Mouse (Mus musculus) layer of hippocampus, postnatal 10 days (tissue): ENCODE measurements at regions not wholly inside any gene's neighbourhood (a gene's known extent, or its start where the extent isn't known, plus 50 kb on each side); places are given as distances from the start of the nearest gene placed in this dataset.

ENCODE experiments used
- DNase-seq, 2 experiments: peaks; one replicate each; pipeline ENCODE4 v3.0.0; 2021; ENCODE audit warnings: low spot score in 2 of 2

DNA sequence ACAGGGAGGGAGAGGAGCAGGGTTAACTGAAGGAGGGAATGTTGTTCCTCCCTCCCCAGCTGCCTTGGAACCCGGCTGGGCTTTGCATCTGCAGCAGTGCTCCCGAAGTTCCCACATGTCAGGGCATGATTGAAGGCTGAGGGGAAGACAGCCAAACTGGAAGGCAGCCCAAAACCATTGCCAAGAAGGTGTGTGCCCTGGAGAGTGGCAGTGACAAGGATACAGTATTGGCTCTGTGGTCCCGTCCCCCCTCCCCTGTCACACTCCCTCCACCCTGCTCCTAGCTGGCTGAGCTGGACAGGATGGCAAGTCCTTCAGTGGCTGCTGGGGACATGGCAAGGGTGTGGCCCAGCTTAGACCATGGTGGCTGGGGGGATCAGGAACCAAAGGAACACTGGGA lies 79.1 kb downstream of the Cyp26b1 start:
- DNase-seq, result no peak

GRCm38 (mm10) chr6:84508598-84508997 lies 85.1 kb downstream of the Cyp26b1 start:
- DNase-seq, result no peak

GRCm38 (mm10) chr6:84506675-84507074 lies 87.0 kb downstream of the Cyp26b1 start:
- DNase-seq, result no peak

GRCm38 (mm10) chr6:84500255-84500886 lies 93.3 kb downstream of the Cyp26b1 start:
- DNase-seq, result no peak

GRCm38 (mm10) chr6:84498076-84498475 lies 95.6 kb downstream of the Cyp26b1 start:
- no peak for DNase-seq

DNA sequence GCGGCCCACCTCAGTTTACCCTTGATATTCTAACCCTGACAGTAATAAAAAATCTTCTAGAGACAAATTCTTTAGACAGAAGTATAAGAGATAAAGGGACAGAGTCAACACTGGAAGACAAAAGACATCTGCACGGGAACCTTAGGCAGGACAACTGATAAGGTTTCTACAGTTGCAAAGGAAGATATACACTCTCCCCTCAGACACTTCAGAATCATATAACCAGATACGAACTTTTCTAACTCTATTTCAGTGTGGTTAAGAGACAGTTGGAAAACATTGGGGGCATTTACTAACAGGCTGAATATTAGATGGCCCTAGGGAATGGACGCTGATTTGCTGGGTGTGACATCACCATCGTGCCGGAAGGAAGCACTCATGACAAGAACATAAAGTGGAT lies 100.0 kb downstream of the Cyp26b1 start:
- DNase-seq, result no peak

DNA sequence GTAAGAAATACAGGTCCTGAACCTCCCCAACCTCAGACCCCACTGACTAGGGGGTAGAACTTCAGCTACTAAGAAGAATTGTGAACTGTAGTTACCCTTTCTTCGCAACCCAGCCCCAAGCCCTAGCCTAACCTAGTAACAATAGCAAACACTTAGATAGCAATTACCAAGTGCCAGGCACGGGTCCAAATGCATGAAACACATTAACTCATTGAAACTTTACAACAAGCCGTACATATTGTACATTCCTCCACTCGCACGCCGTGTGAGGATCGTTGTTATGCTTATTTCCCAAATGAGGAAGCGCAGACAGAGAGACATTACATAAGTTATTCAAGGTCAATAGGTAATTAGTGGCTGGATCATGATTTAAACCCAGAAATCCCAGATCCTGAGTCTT lies 100.5 kb downstream of the Cyp26b1 start:
- no peak for DNase-seq

- no peak for DNase-seq
Measured at GRCm38 (mm10) chr6:84492594-84492993, 101.1 kb downstream of the Cyp26b1 start.

DNA sequence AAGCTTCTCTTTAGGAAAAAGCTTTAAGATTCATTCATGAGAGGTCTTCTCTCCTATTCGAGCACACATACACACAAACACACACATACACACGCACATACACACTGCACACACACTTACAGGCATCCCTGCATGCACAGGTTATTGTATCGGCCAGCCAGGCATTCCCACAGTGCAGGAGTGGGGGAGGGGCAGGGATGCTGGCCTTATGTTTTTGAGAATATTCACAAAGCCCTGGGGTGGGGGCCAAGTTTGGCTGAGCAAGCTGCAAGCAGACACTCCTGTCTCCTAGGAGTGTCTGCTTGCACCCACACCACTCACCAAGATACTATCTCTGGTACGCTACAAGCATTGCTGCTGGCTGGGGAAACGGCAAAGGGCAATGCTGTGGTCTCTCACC lies 102.6 kb downstream of the Cyp26b1 start:
- peak in 1 of 2 experiments; percentile 28 for DNase-seq

- no peak for DNase-seq
Measured at GRCm38 (mm10) chr6:84481205-84481604, 112.5 kb downstream of the Cyp26b1 start.

DNA sequence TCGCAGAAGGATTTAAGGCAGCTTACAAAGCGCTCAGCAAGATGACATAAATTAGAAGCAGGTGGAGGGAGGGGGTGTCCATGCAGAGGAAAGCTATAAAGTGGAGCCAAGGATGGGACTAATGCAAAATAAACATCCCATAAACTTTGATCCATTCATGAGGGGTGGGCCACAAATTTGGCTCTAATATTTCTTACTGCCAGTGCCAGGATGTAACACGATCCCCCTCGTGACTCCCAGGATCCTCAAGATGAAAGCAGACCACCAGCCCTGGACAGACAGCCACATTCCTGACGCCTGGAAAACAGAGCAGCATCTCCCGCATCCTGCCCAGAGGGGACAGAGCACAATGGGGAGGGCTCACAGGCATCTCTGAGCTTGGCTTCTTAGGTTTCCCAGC lies 116.6 kb downstream of the Cyp26b1 start:
- DNase-seq, result no peak

- DNase-seq, result peak; percentile 23 to 51
Measured at GRCm38 (mm10) chr6:84476466-84476865, 117.2 kb downstream of the Cyp26b1 start.

- no peak for DNase-seq
Measured at GRCm38 (mm10) chr6:84474835-84475234, 118.9 kb downstream of the Cyp26b1 start.

DNA sequence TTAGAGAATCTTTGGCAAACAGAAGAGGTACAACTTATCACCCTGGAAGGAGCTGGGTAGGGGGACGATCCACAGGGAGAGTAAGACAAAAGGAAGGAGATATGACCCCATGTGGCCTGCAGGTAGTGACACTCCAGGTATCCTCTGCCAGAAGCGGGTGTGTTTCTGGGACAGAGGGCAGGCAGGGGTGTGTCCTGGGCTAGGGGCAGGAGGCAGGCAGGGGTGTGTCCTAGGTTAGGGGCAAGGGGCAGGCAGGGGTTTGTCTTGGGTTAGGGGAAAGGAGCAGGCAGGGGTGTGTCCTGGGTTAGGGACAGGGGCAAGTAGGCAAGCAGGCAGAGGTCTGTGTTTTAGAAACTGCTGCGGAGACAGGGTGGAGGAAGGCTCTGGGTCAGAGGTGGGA lies 120.5 kb downstream of the Cyp26b1 start:
- DNase-seq, result no peak

GRCm38 (mm10) chr6:84472287-84472686 lies 121.4 kb downstream of the Cyp26b1 start:
- no peak for DNase-seq

- no peak for DNase-seq
Measured at GRCm38 (mm10) chr6:84467319-84467718, 126.4 kb downstream of the Cyp26b1 start.

DNA sequence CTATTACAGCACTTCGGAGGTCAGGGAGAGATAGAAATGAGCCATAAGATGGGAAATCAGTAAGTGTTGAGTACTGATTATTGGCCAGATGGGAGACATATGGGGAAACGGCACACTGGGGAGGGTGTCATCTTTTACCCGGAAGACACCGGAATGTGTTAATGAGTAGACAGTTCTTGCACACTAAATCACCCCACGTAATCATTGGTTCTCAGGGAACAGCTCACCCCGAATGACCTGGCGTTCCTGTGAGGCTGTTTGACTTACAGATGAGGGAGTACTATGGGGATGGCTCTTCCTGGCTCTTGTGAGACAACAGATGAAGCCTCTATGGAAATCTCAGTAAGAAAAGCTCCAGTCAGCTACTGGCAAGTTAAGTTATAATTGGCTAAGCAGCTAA lies 127.5 kb downstream of the Cyp26b1 start:
- peak in 1 of 2 experiments; percentile 21 for DNase-seq

- no peak for DNase-seq
Measured at GRCm38 (mm10) chr6:84465596-84465995, 128.1 kb downstream of the Cyp26b1 start.

GRCm38 (mm10) chr6:84463592-84464367 lies 129.9 kb downstream of the Cyp26b1 start:
- DNase-seq, result no peak

DNA sequence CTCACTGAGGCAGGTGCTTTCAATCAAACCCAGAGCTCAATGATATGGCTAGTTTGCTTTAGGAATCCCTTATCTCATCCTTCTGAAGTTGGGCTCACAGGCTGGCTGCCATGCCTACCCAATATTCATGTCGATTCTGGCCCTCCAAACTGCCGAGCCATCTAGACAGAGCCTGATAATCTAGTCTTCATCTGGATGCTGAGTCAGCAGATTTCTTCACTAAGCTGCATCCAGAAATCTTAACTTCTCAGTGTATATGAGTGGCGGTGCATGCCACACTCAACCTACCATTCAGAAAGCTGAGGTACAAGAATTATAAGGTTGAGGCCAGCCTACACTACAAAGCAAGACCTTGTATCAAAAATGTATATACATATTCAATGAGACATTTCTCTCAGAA lies 136.9 kb downstream of the Cyp26b1 start:
- DNase-seq, result no peak

DNA sequence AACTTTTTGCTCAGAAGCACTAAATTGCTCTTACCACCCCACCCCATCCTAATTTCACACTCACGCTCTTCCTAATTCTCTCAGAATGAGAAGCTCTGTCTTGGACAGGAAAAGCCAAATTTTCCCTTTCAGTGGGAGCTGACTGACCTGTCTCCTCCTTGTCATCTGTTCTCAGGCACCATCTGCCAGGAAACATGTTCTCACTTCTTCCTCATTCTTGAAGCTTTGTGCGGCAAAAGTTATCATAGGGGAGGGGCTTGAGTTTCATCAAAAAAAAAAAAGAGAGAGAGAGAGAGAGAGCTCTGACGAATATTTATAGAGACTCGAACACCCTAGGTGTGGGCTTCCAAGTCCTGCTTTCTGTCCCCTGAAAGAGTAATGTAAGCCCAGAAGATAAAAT lies 148.6 kb downstream of the Cyp26b1 start:
- DNase-seq, result no peak

DNA sequence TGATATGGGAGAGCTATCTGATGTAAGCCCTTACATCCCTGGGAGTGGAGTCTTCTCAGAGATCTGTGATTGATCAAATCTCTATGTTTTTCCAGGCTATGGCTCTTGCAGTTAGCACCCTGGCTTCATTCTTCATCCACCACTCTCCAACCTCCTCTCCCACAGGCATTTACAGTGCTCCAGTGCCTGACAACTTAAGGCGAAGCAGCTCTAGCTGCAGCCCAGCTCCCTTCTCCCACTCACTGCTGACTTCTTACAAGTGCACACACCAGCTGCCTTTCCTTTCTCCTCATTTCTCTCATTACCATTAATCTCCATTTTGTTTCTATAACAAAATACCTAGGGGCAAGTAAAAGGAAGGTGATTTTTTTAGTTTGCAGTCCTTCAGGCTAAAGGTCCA lies 151.0 kb downstream of the Cyp26b1 start:
- no peak for DNase-seq
